Mouse (Mus musculus) embryonic facial prominence, embryonic 12.5 days (tissue): Measurements from ENCODE around the gene Dact2. TPM values are rescaled to one million over a fixed set of nuclear protein-coding genes. Genes with fewer than 3 reads are reported as not detected.

Experiments
- ATAC-seq: fragments of 200-750 bp; cut with Nextera tagmentation; 2 replicates; pipeline ENCODE4 v1.8.0; 2017; ENCODE audit not compliant: insufficient number of reproducible peaks, insufficient read depth, low FRiP score, low TSS enrichment
- H3K27ac ChIP-seq: fragments of 300-500 bp; sonication (generic); 2 replicates; pipeline ENCODE4 v1.5.1; 2016; ENCODE audit warnings: mild to moderate bottlenecking
- H3K27me3 ChIP-seq: fragments of 300-500 bp; sonication (generic); 2 replicates; pipeline ENCODE4 v1.6.1; 2016; ENCODE audit warnings: mild to moderate bottlenecking, moderate library complexity
- H3K36me3 ChIP-seq: fragments of 300-500 bp; sonication (generic); 2 replicates; pipeline ENCODE4 v1.6.1; 2016; ENCODE audit warnings: mild to moderate bottlenecking
- H3K4me1 ChIP-seq: fragments of 300-500 bp; sonication (generic); 2 replicates; pipeline ENCODE4 v1.6.1; 2016
- H3K4me2 ChIP-seq: fragments of 300-500 bp; sonication (generic); replicated peaks from 2 replicates; pipeline ENCODE4 v1.6.1; 2016; ENCODE audit warnings: mild to moderate bottlenecking, moderate library complexity
- H3K4me3 ChIP-seq: fragments of 300-500 bp; sonication (generic); 2 replicates; pipeline ENCODE4 v1.5.1; 2016; ENCODE audit warnings: mild to moderate bottlenecking
- H3K9ac ChIP-seq: fragments of 300-500 bp; sonication (generic); 2 replicates; pipeline ENCODE4 v1.6.1; 2016; ENCODE audit warnings: mild to moderate bottlenecking, moderate library complexity
- H3K9me3 ChIP-seq: fragments of 300-500 bp; sonication (generic); 2 replicates; pipeline ENCODE4 v1.6.1; 2016; ENCODE audit warnings: mild to moderate bottlenecking, moderate library complexity
- WGBS: fragments of 180-500 bp; shearing (Covaris S2); methylation state at CpG from one replicate; pipeline ENCODE4 v1.1.7; 2016; 5-methylcytosine and 5-hydroxymethylcytosine counted together
- polyA plus RNA-seq: library from polyadenylated mRNA; unstranded; fragments of >200 nt; fragmentation: Nextera tagmentation; extraction: Ambion mirVana; gene quantifications from 2 replicates; pipeline ENCODE4 v1.2.1, GENCODE M21; 2016

The Dact2 gene
- polyA plus RNA-seq, 1 experiment from 2014 or later: 1.9 TPM

DNA sequence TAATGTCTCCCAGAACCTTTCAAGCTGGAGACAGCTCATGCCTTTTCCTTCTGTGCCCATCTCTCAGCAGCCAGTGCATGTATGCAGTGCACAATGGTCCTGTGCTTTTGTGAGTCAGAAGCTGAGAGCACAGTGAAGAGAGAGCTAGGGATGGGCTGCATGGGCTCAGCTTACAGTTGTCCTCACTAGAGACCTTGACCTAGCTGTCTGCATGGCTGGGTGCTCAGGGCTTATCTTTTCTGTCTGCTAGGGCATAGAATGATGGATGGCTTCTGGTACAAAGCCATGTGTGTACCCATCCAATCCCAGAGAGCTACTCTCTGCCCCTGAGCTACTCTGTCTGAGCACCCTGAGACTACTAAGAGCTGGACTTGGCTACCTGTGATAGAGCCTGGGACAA is 17.0 kb downstream of the Dact2 start:
- Histone ChIP-seq H3K27me3 (no peaks in the 10 kb centered on the region), H3K36me3 (no peaks in the 10 kb centered on the region), H3K9me3 (no peaks in the 10 kb centered on the region), H3K4me2 (no peak overlapping the region), H3K4me1 (peaks cover 13% of the 10 kb centered on the region; the same call in 1 of the 2 replicates), H3K27ac (no peak overlapping the region), H3K9ac (no peak overlapping the region), H3K4me3 (no peak overlapping the region)
- ATAC-seq: no peak

- no peak for ATAC-seq
- 81% methylated on average over 3 of the region's 3 CpGs for WGBS
- Histone ChIP-seq H3K27me3 (no peaks in the 10 kb centered on the region), H3K4me3 (no peak overlapping the region), H3K36me3 (no peaks in the 10 kb centered on the region), H3K9me3 (no peaks in the 10 kb centered on the region), H3K4me1 (peaks cover 13% of the 10 kb centered on the region; the same call in 1 of the 2 replicates), H3K9ac (no peak overlapping the region), H3K27ac (no peak overlapping the region), H3K4me2 (no peak overlapping the region)
Measured at GRCm38 (mm10) chr17:14186176-14186575, 17.9 kb downstream of the Dact2 start.

GRCm38 (mm10) chr17:14184192-14184814 is 19.8 kb downstream of the Dact2 start:
- H3K27ac ChIP-seq: 0 out of 2 replicates have a peak overlapping the region, but pooled peaks have one; percentile 4
- no peak overlapping the region for H3K4me2 ChIP-seq
- no peaks in the 10 kb centered on the region for H3K9me3 ChIP-seq
- H3K9ac ChIP-seq: no peak overlapping the region
- ATAC-seq: no peak
- no peak overlapping the region for H3K4me3 ChIP-seq
- 81% methylated on average over 4 of the region's 4 CpGs for WGBS
- H3K27me3 ChIP-seq: no peaks in the 10 kb centered on the region
- H3K36me3 ChIP-seq: no peaks in the 10 kb centered on the region
- H3K4me1 ChIP-seq: peaks cover 13% of the 10 kb centered on the region; the same call in 1 of the 2 replicates

GRCm38 (mm10) chr17:14183717-14184116 is 20.4 kb downstream of the Dact2 start:
- Histone ChIP-seq H3K27me3 (no peaks in the 10 kb centered on the region), H3K27ac (peak overlapping the region; percentile 57), H3K36me3 (no peaks in the 10 kb centered on the region), H3K4me2 (no peak overlapping the region), H3K9me3 (no peaks in the 10 kb centered on the region), H3K4me3 (no peak overlapping the region), H3K9ac (no peak overlapping the region), H3K4me1 (peaks cover 14% of the 10 kb centered on the region; the same call in 1 of the 2 replicates)
- no peak for ATAC-seq
- 71% methylated on average over 4 of the region's 4 CpGs for WGBS

DNA sequence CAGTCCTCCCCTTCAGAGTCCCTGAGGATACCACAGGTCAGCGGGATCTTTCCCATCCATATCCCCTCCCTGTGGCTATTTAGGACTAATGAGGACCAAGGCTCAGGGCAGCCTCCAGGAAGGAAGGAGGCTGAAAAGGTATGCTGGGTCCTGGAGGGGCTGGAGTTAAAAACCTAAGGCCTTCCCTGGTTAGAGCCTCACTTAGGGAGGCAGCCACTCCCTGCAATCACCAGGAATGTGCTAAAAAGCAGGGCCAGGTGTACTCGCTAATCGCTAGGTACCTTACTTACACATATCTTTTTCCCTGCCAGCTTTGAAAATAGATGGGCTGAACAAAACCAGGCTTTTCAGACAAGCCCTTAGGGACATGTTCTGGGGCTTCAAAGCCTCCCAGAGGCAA is 21.2 kb downstream of the Dact2 start:
- ATAC-seq: no peak
- H3K9me3 ChIP-seq: no peaks in the 10 kb centered on the region
- no peaks in the 10 kb centered on the region for H3K36me3 ChIP-seq
- no peak overlapping the region for H3K9ac ChIP-seq
- H3K27ac ChIP-seq: 0 out of 2 replicates have a peak overlapping the region, but pooled peaks have one; percentile 57
- no peaks in the 10 kb centered on the region for H3K27me3 ChIP-seq
- 58% methylated on average over 3 of the region's 3 CpGs for WGBS
- H3K4me2 ChIP-seq: no peak overlapping the region
- peaks cover 19% of the 10 kb centered on the region; the same call in 1 of the 2 replicates for H3K4me1 ChIP-seq
- H3K4me3 ChIP-seq: no peak overlapping the region

DNA sequence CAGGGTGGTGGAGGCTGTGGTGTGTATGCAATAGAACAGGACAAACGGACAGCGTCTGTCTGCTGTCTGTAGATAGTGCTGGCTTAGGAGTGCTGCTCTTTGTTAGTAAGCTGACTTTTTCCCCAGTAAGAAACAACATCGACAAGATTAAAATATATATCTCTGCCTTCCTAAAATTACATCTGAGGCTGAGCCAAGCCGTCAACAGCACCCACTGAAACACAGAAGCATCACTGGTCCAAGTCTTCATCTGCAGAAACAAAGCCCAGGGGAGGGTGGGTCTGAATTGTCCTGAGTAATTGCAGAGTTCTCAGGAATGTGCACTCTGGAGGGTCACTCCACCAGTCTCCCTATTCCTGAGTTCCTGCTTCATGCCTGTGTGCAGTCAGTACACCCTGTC is 25.2 kb downstream of the Dact2 start:
- no peaks in the 10 kb centered on the region for H3K9me3 ChIP-seq
- whole genome bisulfite sequencing: 68% methylated on average over 4 of the region's 4 CpGs
- H3K4me1 ChIP-seq: peaks cover 21% of the 10 kb centered on the region; the same call in 1 of the 2 replicates
- H3K27ac ChIP-seq: no peak overlapping the region
- no peak overlapping the region for H3K4me3 ChIP-seq
- H3K4me2 ChIP-seq: no peak overlapping the region
- no peaks in the 10 kb centered on the region for H3K27me3 ChIP-seq
- no peak overlapping the region for H3K9ac ChIP-seq
- H3K36me3 ChIP-seq: no peaks in the 10 kb centered on the region
- no peak for ATAC-seq

DNA sequence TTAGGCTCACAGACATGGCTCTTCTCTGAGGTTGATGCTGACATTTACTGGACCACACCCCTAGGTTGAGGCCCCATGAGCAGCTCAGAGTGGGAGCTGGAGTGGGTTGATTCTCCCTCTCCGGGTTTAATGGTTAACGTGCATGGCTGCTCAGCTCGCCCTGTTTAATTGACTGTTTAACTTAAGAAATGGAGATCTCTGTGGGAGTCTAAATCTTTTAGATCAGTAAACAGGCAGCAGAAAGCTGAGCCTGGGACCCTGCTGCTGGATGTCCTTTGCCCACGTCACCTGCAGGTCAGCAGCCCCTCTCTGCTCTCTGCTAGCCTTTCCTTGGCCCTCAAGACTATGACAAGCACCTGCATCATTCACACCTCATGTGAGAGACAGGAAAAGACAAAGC is 25.6 kb downstream of the Dact2 start:
- H3K9me3 ChIP-seq: no peaks in the 10 kb centered on the region
- no peak overlapping the region for H3K9ac ChIP-seq
- no peaks in the 10 kb centered on the region for H3K36me3 ChIP-seq
- no peak overlapping the region for H3K4me3 ChIP-seq
- no peak overlapping the region for H3K4me2 ChIP-seq
- WGBS: 27% methylated on average over 4 of the region's 4 CpGs
- peaks cover 21% of the 10 kb centered on the region; the same call in 1 of the 2 replicates for H3K4me1 ChIP-seq
- no peaks in the 10 kb centered on the region for H3K27me3 ChIP-seq
- H3K27ac ChIP-seq: no peak overlapping the region
- ATAC-seq: no peak

DNA sequence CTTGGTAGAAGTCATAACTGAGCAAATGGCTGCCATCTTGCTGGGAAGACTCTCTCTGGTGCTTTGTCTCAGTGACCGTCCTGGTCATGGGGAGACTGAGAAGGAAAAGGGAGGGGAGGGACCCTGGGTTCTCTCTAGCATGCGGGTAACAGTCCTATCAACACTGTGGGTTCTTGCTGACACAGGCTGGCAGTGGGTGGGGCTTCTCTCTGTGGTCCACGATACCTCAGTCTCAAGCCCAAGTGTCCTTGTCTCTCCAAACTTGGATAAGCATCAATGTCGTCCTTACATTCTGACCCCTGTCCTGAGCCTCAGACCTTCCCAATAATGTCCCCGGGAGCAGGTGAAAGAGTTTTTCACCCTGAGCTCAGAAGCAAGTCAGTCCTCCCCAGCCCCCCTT is 26.1 kb downstream of the Dact2 start:
- 67% methylated on average over 5 of the region's 5 CpGs for WGBS
- no peak for ATAC-seq
- Histone ChIP-seq H3K4me1 (peaks cover 24% of the 10 kb centered on the region; the same call in 1 of the 2 replicates), H3K4me2 (no peak overlapping the region), H3K27ac (no peak overlapping the region), H3K9ac (no peak overlapping the region), H3K36me3 (no peaks in the 10 kb centered on the region), H3K27me3 (no peaks in the 10 kb centered on the region), H3K4me3 (no peak overlapping the region), H3K9me3 (no peaks in the 10 kb centered on the region)

DNA sequence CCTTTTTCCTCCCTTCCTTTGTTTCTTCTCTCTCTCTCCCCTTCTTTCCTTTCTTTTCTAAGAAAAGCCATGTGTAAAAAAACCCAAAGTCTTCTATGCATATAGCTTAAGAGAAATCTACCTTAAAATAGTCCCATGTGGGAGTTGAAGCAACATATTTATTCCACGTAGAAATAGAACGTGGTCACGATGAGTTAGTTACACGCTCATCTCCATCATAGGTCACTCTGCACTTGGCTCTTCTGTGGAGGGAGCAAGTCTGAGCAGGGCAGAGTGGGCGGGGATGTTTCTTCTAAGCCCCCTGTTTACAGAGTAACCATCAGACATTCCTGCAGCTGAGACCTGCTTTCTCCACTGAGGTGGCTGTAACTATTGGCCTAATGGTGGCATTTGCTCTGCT is 27.1 kb downstream of the Dact2 start:
- 74% methylated on average over 5 of the region's 5 CpGs for WGBS

GRCm38 (mm10) chr17:14175704-14176103 is 28.4 kb downstream of the Dact2 start:
- no peaks in the 10 kb centered on the region for H3K9me3 ChIP-seq
- 89% methylated on average over 5 of the region's 5 CpGs for WGBS
- H3K27me3 ChIP-seq: no peaks in the 10 kb centered on the region
- H3K4me3 ChIP-seq: no peak overlapping the region
- H3K27ac ChIP-seq: no peak overlapping the region
- no peak overlapping the region for H3K4me2 ChIP-seq
- ATAC-seq: no peak
- H3K9ac ChIP-seq: no peak overlapping the region
- H3K36me3 ChIP-seq: no peaks in the 10 kb centered on the region
- peaks cover 32% of the 10 kb centered on the region; the same call in 1 of the 2 replicates for H3K4me1 ChIP-seq

More for the DNA sequence above, 27.1 kb downstream of the Dact2 start:
- H3K4me1 ChIP-seq: peaks cover 30% of the 10 kb centered on the region; the same call in 1 of the 2 replicates
- no peak overlapping the region for H3K4me2 ChIP-seq
- no peak overlapping the region for H3K9ac ChIP-seq
- H3K36me3 ChIP-seq: no peaks in the 10 kb centered on the region
- H3K27ac ChIP-seq: no peak overlapping the region
- no peaks in the 10 kb centered on the region for H3K27me3 ChIP-seq
- no peak for ATAC-seq
- H3K9me3 ChIP-seq: no peaks in the 10 kb centered on the region
- no peak overlapping the region for H3K4me3 ChIP-seq

- Histone ChIP-seq H3K4me2 (no peak overlapping the region), H3K9me3 (no peaks in the 10 kb centered on the region), H3K4me1 (peaks cover 32% of the 10 kb centered on the region; the same call in 1 of the 2 replicates), H3K27ac (no peak overlapping the region), H3K36me3 (no peaks in the 10 kb centered on the region), H3K9ac (no peak overlapping the region), H3K27me3 (no peaks in the 10 kb centered on the region), H3K4me3 (no peak overlapping the region)
- ATAC-seq: no peak
- 84% methylated on average over 4 of the region's 4 CpGs for WGBS
Measured at GRCm38 (mm10) chr17:14175019-14175418, 29.1 kb downstream of the Dact2 start.

DNA sequence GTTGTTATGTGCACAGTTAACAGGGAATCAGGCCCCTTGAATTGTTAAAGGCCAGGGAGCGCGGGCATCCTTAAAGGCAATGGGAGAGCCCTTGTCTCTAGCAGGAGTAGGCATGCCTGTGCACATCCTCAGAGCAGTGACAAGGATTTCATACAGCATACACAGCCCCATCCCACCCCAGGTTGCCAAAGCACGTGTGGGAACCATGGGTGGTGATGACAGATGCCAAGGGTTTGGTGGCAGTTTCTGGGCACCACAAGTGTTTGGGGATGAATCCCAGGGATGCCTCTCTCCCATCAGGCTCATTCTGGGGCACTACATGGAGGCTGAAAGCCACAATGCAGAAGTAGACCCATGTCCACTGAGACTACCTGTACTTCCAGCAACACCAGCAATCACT is 29.7 kb downstream of the Dact2 start:
- no peak overlapping the region for H3K4me2 ChIP-seq
- H3K9ac ChIP-seq: no peak overlapping the region
- WGBS: 84% methylated on average over 3 of the region's 3 CpGs
- peaks cover 32% of the 10 kb centered on the region; the same call in 1 of the 2 replicates for H3K4me1 ChIP-seq
- no peaks in the 10 kb centered on the region for H3K27me3 ChIP-seq
- no peaks in the 10 kb centered on the region for H3K9me3 ChIP-seq
- ATAC-seq: no peak
- no peak overlapping the region for H3K4me3 ChIP-seq
- no peaks in the 10 kb centered on the region for H3K36me3 ChIP-seq
- H3K27ac ChIP-seq: no peak overlapping the region
